Mouse (Mus musculus) embryonic facial prominence, embryonic 11.5 days (tissue): Measurements from ENCODE around the gene Kpna1. TPM values are rescaled to one million over a fixed set of nuclear protein-coding genes. Genes with fewer than 3 reads are reported as not detected.

ENCODE experiments used
- ATAC-seq: fragments of 200-750 bp; cut with Nextera tagmentation; replicated peaks from 2 replicates; pipeline ENCODE4 v1.8.0; 2017; ENCODE audit warnings: low read depth; ENCODE audit not compliant: insufficient number of reproducible peaks, low FRiP score, low TSS enrichment
- DNase-seq: peaks from one replicate; pipeline ENCODE4 v3.0.0-alpha.2; 2015; ENCODE audit warnings: low spot score
- H3K27ac ChIP-seq: fragments of 300-500 bp; sonication (generic); replicated peaks from 2 replicates; pipeline ENCODE4 v1.5.1; 2014; ENCODE audit warnings: mild to moderate bottlenecking, low read depth, low read length, control low read depth
- H3K27me3 ChIP-seq: fragments of 300-500 bp; sonication (generic); 2 replicates; pipeline ENCODE4 v1.6.1; 2014; ENCODE audit warnings: mild to moderate bottlenecking, low read length, moderate library complexity, mixed read lengths; ENCODE audit not compliant: control insufficient read depth, insufficient read depth
- H3K36me3 ChIP-seq: fragments of 300-500 bp; sonication (generic); replicated peaks from 2 replicates; pipeline ENCODE4 v1.6.1; 2014; ENCODE audit warnings: low read depth, mild to moderate bottlenecking, low read length, moderate library complexity, mixed read lengths; ENCODE audit not compliant: control insufficient read depth, insufficient read depth
- H3K4me1 ChIP-seq: fragments of 300-500 bp; sonication (generic); 2 replicates; pipeline ENCODE4 v1.6.1; 2014; ENCODE audit warnings: low read length, mixed read lengths; ENCODE audit not compliant: control insufficient read depth, insufficient read depth
- H3K4me2 ChIP-seq: fragments of 300-500 bp; sonication (generic); 2 replicates; pipeline ENCODE4 v1.6.1; 2014; ENCODE audit warnings: low read depth, mild to moderate bottlenecking, control low read depth, low read length, moderate library complexity
- H3K4me3 ChIP-seq: fragments of 300-500 bp; sonication (generic); 2 replicates; pipeline ENCODE4 v1.5.1; 2014; ENCODE audit warnings: low read depth, low read length, control low read depth
- H3K9ac ChIP-seq: fragments of 300-500 bp; sonication (generic); replicated peaks from 2 replicates; pipeline ENCODE4 v1.6.1; 2014; ENCODE audit warnings: mild to moderate bottlenecking, control low read depth, low read length
- H3K9me3 ChIP-seq: fragments of 300-500 bp; sonication (generic); replicated peaks from 2 replicates; pipeline ENCODE4 v1.6.1; 2016; ENCODE audit warnings: mild to moderate bottlenecking, low read length, inconsistent platforms, mixed read lengths; ENCODE audit not compliant: control insufficient read depth
- WGBS: fragments of 180-500 bp; shearing (Covaris S2); extraction: QIAGEN DNeasy Blood & Tissue Kit; methylation state at CpG from one replicate; pipeline ENCODE4 v1.1.7; 2014; 5-methylcytosine and 5-hydroxymethylcytosine counted together
- polyA plus RNA-seq: library from polyadenylated mRNA; unstranded; fragments of >200 nt; fragmentation: Nextera tagmentation; extraction: Ambion mirVana; gene quantifications from 2 replicates; pipeline ENCODE4 v1.2.1, GENCODE M21; 2014

Gene Kpna1
- polyA plus RNA-seq, 1 experiment from 2014 or later, result 78.9 TPM

DNA sequence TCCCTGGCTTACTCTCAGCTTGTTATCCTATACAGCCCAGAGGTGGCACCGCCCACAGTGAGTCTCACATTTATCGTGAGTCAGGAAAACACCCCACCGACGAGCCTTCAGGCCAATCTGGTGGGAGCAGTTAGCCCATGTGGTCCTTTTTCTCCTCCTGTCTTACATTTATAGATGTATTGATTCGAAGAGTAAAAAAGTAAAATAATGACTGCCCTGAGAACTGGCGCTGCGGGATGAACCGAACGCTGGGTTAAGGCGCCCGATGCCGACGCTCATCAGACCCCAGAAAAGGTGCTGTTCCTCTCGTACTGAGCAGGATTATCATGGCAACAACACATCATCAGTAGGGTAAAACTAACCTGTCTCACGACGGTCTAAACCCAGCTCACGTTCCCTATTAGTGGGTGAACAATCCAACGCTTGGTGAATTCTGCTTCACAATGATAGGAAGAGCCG lies 2.8 kb downstream of the Kpna1 start:
- Histone ChIP-seq H3K4me1 (no peaks in the 10 kb centered on the region), H3K9me3 (no peaks in the 10 kb centered on the region), H3K27me3 (no peaks in the 10 kb centered on the region), H3K9ac (no peak overlapping the region), H3K27ac (no peak overlapping the region), H3K36me3 (no peaks in the 10 kb centered on the region), H3K4me2 (no peak overlapping the region), H3K4me3 (no peak overlapping the region)
- WGBS, result 45% methylated on average over 19 of the region's 19 CpGs
- DNase-seq, result peak; percentile 100
- ATAC-seq, result peak; percentile 97

GRCm38 (mm10) chr16:35982506-35982901 lies 4.0 kb downstream of the Kpna1 start:
- WGBS, result 5% methylated on average over 15 of the region's 15 CpGs

GRCm38 (mm10) chr16:35982902-35983516 lies 4.5 kb downstream of the Kpna1 start:
- Histone ChIP-seq H3K4me1 (no peaks in the 10 kb centered on the region), H3K4me2 (peak overlapping the region; percentile 57), H3K36me3 (no peaks in the 10 kb centered on the region), H3K9ac (peak overlapping the region; percentile 90), H3K27me3 (no peaks in the 10 kb centered on the region), H3K9me3 (no peaks in the 10 kb centered on the region), H3K27ac (peak overlapping the region; percentile 99), H3K4me3 (peak overlapping the region; percentile 84)
- DNase-seq (peak; percentile 94), ATAC-seq (peak; percentile 94)
- 0% methylated on average over 54 of the region's 54 CpGs for WGBS

More at GRCm38 (mm10) chr16:35982506-35982901, 4.0 kb downstream of the Kpna1 start:
- peak overlapping the region; percentile 84 for H3K4me3 ChIP-seq
- peak overlapping the region; percentile 1 for H3K9ac ChIP-seq
- H3K4me2 ChIP-seq, result peak overlapping the region; percentile 57
- H3K36me3 ChIP-seq, result no peaks in the 10 kb centered on the region
- no peak overlapping the region for H3K27ac ChIP-seq
- H3K9me3 ChIP-seq, result no peaks in the 10 kb centered on the region
- H3K27me3 ChIP-seq, result no peaks in the 10 kb centered on the region
- no peaks in the 10 kb centered on the region for H3K4me1 ChIP-seq
- 0 out of 2 replicates have a peak, but pooled peaks have one; percentile 1 for ATAC-seq
- DNase-seq, result no peak

- ATAC-seq, result peak; percentile 46
- peak; percentile 52 for DNase-seq
Observed at GRCm38 (mm10) chr16:35983517-35984101, 5.1 kb downstream of the Kpna1 start.

DNA sequence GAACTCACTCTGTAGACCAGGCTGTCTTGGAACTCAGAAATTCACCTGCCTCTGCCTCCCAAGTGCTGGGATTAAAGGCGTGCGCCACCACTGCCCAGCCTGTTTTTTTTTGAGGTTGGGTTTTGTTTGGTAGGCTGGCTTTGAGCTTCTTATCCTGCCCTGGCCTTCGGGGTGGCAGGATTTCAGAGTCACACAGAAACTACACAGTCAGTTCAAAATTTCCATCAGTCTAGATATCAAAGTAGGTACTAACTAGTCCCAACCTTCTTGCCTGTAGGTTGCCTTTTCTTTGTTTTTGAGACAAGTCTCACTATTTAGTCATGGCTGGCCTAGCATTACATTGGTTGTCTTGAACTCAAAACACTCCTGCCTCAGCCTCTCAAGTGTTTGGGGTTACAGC lies 5.9 kb downstream of the Kpna1 start:
- H3K4me3 ChIP-seq, result peak overlapping the region; percentile 84; the same call in 1 of the 2 replicates
- DNase-seq, result no peak
- no peaks in the 10 kb centered on the region for H3K4me1 ChIP-seq
- peak overlapping the region; percentile 57; the same call in 1 of the 2 replicates for H3K4me2 ChIP-seq
- no peak overlapping the region for H3K27ac ChIP-seq
- no peak overlapping the region for H3K9ac ChIP-seq
- no peak for ATAC-seq
- H3K27me3 ChIP-seq, result no peaks in the 10 kb centered on the region
- 59% methylated on average over 3 of the region's 3 CpGs for WGBS
- no peaks in the 10 kb centered on the region for H3K9me3 ChIP-seq
- no peaks in the 10 kb centered on the region for H3K36me3 ChIP-seq

More at GRCm38 (mm10) chr16:35983517-35984101, 5.1 kb downstream of the Kpna1 start:
- no peaks in the 10 kb centered on the region for H3K4me1 ChIP-seq
- H3K27ac ChIP-seq, result peak overlapping the region; percentile 99
- no peaks in the 10 kb centered on the region for H3K36me3 ChIP-seq
- H3K4me3 ChIP-seq, result peak overlapping the region; percentile 84
- under 1% methylated on average over 56 of the region's 86 CpGs for WGBS
- H3K4me2 ChIP-seq, result peak overlapping the region; percentile 57
- H3K9ac ChIP-seq, result peak overlapping the region; percentile 90
- H3K27me3 ChIP-seq, result no peaks in the 10 kb centered on the region
- H3K9me3 ChIP-seq, result no peaks in the 10 kb centered on the region

DNA sequence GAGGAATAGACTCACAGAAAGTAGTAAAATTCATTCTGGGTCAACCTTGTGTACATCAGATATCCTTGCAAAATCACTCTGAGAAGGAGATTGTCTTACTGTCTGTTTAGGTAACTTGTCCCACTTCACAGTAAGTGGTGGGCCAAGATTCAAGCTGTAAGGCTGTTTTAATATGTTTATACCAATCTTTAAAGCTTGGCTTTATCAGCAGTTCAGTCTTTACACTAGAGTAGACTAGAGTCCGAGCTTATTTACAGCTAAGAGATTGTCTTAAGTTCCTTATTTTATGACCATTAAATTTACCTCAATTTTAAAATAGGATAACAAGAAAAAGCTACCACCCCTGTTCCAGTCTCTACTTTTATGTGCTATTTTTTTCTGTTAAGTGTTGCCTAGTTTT lies 9.4 kb downstream of the Kpna1 start:
- no peak overlapping the region for H3K4me3 ChIP-seq
- no peak overlapping the region for H3K4me2 ChIP-seq
- H3K27ac ChIP-seq, result no peak overlapping the region
- no peaks in the 10 kb centered on the region for H3K36me3 ChIP-seq
- ATAC-seq (no peak), DNase-seq (no peak)
- 98% methylated on average over 1 of the region's 1 CpGs for WGBS
- H3K4me1 ChIP-seq, result no peaks in the 10 kb centered on the region
- H3K27me3 ChIP-seq, result no peaks in the 10 kb centered on the region
- H3K9me3 ChIP-seq, result no peaks in the 10 kb centered on the region
- H3K9ac ChIP-seq, result no peak overlapping the region

- DNase-seq, result no peak
- H3K4me1 ChIP-seq, result no peaks in the 10 kb centered on the region
- H3K9me3 ChIP-seq, result no peaks in the 10 kb centered on the region
- no peak overlapping the region for H3K27ac ChIP-seq
- no peak overlapping the region for H3K4me3 ChIP-seq
- no peak for ATAC-seq
- no peak overlapping the region for H3K4me2 ChIP-seq
- H3K36me3 ChIP-seq, result no peaks in the 10 kb centered on the region
- 76% methylated on average over 1 of the region's 1 CpGs for WGBS
- H3K27me3 ChIP-seq, result no peaks in the 10 kb centered on the region
- no peak overlapping the region for H3K9ac ChIP-seq
Observed at GRCm38 (mm10) chr16:35992391-35992790, 13.8 kb downstream of the Kpna1 start.

DNA sequence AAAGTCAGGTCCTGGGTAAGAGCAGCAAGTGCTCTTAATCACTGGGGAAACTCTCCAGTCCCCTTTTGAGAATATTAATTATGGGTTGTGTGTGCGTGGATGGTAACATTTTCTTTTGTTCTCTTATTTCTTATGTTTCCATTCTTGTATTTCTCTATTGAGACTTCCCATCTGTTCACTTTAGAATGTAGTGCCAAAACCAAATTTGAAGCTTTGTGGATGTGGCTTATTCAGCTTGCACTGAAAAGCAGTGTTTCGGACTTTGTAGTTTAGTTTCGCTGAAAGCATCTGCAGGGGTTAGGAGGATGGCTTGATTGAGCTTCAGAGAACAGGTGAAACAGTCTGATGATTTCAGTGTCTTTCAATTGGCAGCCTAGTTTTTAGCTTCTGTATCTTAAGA lies 14.8 kb downstream of the Kpna1 start:
- H3K4me1 ChIP-seq, result no peaks in the 10 kb centered on the region
- H3K9ac ChIP-seq, result no peak overlapping the region
- H3K27ac ChIP-seq, result no peak overlapping the region
- H3K9me3 ChIP-seq, result no peaks in the 10 kb centered on the region
- H3K27me3 ChIP-seq, result no peaks in the 10 kb centered on the region
- no peaks in the 10 kb centered on the region for H3K36me3 ChIP-seq
- no peak for DNase-seq
- no peak overlapping the region for H3K4me2 ChIP-seq
- 94% methylated on average over 3 of the region's 3 CpGs for WGBS
- H3K4me3 ChIP-seq, result no peak overlapping the region
- no peak for ATAC-seq
